Mouse (Mus musculus) liver, postnatal 0 days (tissue): ENCODE measurements around the gene Abraxas1.

Experiments used
- CTCF ChIP-seq: sonication (generic); IDR thresholded peaks from 2 replicates; pipeline ENCODE4 v1.5.1; 2016; ENCODE audit warnings: antibody characterized with exemption, low read depth
- EP300 ChIP-seq: IDR thresholded peaks from 2 replicates; pipeline ENCODE4 v1.6.1; 2016; ENCODE audit warnings: antibody characterized with exemption, low read depth, mild to moderate bottlenecking

GRCm38 (mm10) chr5:100861140-100861539 lies 40.4 kb upstream of the Abraxas1 start:
- TF ChIP-seq EP300 (no peak), CTCF (no peak)
